Mouse (Mus musculus) heart, embryonic 16.5 days (tissue): ENCODE results near the gene Catsperg1. TPM values are rescaled to one million over a fixed set of nuclear protein-coding genes. Genes with fewer than 3 reads are reported as not detected.
A peak's percentile ranks its signal among the peaks of the same experiment; 100 is the strongest.

ENCODE experiments used
- ATAC-seq: fragments of 200-750 bp; cut with Nextera tagmentation; replicated peaks from 2 replicates; pipeline ENCODE4 v1.8.0; 2017; ENCODE audit warnings: moderate number of reproducible peaks; ENCODE audit not compliant: insufficient read depth, low FRiP score; ENCODE audit errors: extremely low read depth
- H3K27ac ChIP-seq: fragments of 300-500 bp; sonication (generic); 2 replicates; pipeline ENCODE4 v1.5.1; 2014; ENCODE audit warnings: mild to moderate bottlenecking, low read length, control low read depth, moderate library complexity
- H3K27me3 ChIP-seq: fragments of 300-500 bp; sonication (generic); 2 replicates; pipeline ENCODE4 v1.6.1; 2014; ENCODE audit warnings: low read length, mixed read lengths; ENCODE audit not compliant: control insufficient read depth, insufficient read depth
- H3K36me3 ChIP-seq: fragments of 300-500 bp; sonication (generic); 2 replicates; pipeline ENCODE4 v1.6.1; 2014; ENCODE audit not compliant: control insufficient read depth, insufficient read depth
- H3K4me1 ChIP-seq: fragments of 300-500 bp; sonication (generic); 2 replicates; pipeline ENCODE4 v1.6.1; 2014; ENCODE audit warnings: low read length, mixed read lengths; ENCODE audit not compliant: control insufficient read depth, insufficient read depth
- H3K4me2 ChIP-seq: fragments of 300-500 bp; sonication (generic); 2 replicates; pipeline ENCODE4 v1.6.1; 2014; ENCODE audit warnings: low read depth, mild to moderate bottlenecking, control low read depth, low read length
- H3K4me3 ChIP-seq: fragments of 300-500 bp; sonication (generic); 2 replicates; pipeline ENCODE4 v1.5.1; 2014; ENCODE audit warnings: mild to moderate bottlenecking, control low read depth, low read length
- H3K9ac ChIP-seq: fragments of 300-500 bp; sonication (generic); 2 replicates; pipeline ENCODE4 v1.6.1; 2014; ENCODE audit warnings: low read length, control low read depth
- H3K9me3 ChIP-seq: fragments of 300-500 bp; sonication (generic); replicated peaks from 2 replicates; pipeline ENCODE4 v1.6.1; 2016; ENCODE audit warnings: low read length; ENCODE audit not compliant: control insufficient read depth
- WGBS: fragments of 180-500 bp; shearing (Covaris S2); extraction: QIAGEN DNeasy Blood & Tissue Kit; methylation state at CpG from one replicate; pipeline ENCODE4 v1.1.7; 2014; 5-methylcytosine and 5-hydroxymethylcytosine counted together
- polyA plus RNA-seq: library from polyadenylated mRNA; unstranded; fragments of >200 nt; fragmentation: Nextera tagmentation; extraction: Ambion mirVana; gene quantifications from 2 replicates; pipeline ENCODE4 v1.2.1, GENCODE M21; 2015

Gene Catsperg1
- polyA plus RNA-seq, 1 experiment from 2014 or later: 0.09 TPM

- H3K4me3 ChIP-seq: peak overlapping the region; percentile 72
- 41% methylated on average over 5 of the region's 5 CpGs for WGBS
- no peak for ATAC-seq
- peak overlapping the region; percentile 66 for H3K4me2 ChIP-seq
- peaks cover 12% of the 10 kb centered on the region for H3K4me1 ChIP-seq
- no peaks in the 10 kb centered on the region for H3K9me3 ChIP-seq
- H3K9ac ChIP-seq: no peak overlapping the region
- peaks cover 1% of the 10 kb centered on the region; the same call in 1 of the 2 replicates for H3K36me3 ChIP-seq
- H3K27ac ChIP-seq: no peak overlapping the region; the same call in 1 of the 2 replicates
- no peaks in the 10 kb centered on the region for H3K27me3 ChIP-seq
These were observed 33.0 kb downstream of the Catsperg1 start for GRCm38 (mm10) chr7:29180854-29181236.

- no peaks in the 10 kb centered on the region for H3K9me3 ChIP-seq
- H3K27me3 ChIP-seq: no peaks in the 10 kb centered on the region
- peaks cover 12% of the 10 kb centered on the region for H3K4me1 ChIP-seq
- H3K36me3 ChIP-seq: peaks cover 7% of the 10 kb centered on the region
- H3K9ac ChIP-seq: peak within 1 kb of the TSS; percentile 86
- WGBS: under 1% methylated on average over 62 of the region's 62 CpGs
- ATAC-seq: peak; percentile 98
- peak within 1 kb of the TSS; percentile 72 for H3K4me3 ChIP-seq
- peak within 1 kb of the TSS; percentile 92 for H3K4me2 ChIP-seq
- peak within 1 kb of the TSS; percentile 58 for H3K27ac ChIP-seq
These were observed 33.6 kb downstream of the Catsperg1 start, which contains the start of gene Psmd8 for GRCm38 (mm10) chr7:29180077-29180853. Gene Psmd8 (minus strand): TSS chr7:29180701.

- no peaks in the 10 kb centered on the region for H3K27me3 ChIP-seq
- peaks cover 16% of the 10 kb centered on the region for H3K36me3 ChIP-seq
- peaks cover 12% of the 10 kb centered on the region for H3K4me1 ChIP-seq
- H3K27ac ChIP-seq: 0 out of 2 replicates have a peak overlapping the region, but pooled peaks have one; percentile 10
- peak overlapping the region; percentile 72 for H3K4me3 ChIP-seq
- H3K4me2 ChIP-seq: peak overlapping the region; percentile 92
- WGBS: 26% methylated on average over 7 of the region's 7 CpGs
- H3K9me3 ChIP-seq: no peaks in the 10 kb centered on the region
- H3K9ac ChIP-seq: peak overlapping the region; percentile 86
- no peak for ATAC-seq
These were observed 34.5 kb downstream of the Catsperg1 start for GRCm38 (mm10) chr7:29179323-29179722.

GRCm38 (mm10) chr7:29178106-29178505 lies 35.7 kb downstream of the Catsperg1 start:
- Histone ChIP-seq H3K27ac (no peak overlapping the region), H3K4me1 (peaks cover 12% of the 10 kb centered on the region), H3K4me3 (no peak overlapping the region), H3K27me3 (peaks cover 8% of the 10 kb centered on the region), H3K9me3 (no peaks in the 10 kb centered on the region), H3K36me3 (peaks cover 24% of the 10 kb centered on the region), H3K9ac (no peak overlapping the region), H3K4me2 (no peak overlapping the region)
- ATAC-seq: no peak
- 91% methylated on average over 4 of the region's 4 CpGs for WGBS

- Histone ChIP-seq H3K27me3 (peaks cover 37% of the 10 kb centered on the region), H3K4me2 (no peak overlapping the region)
- no peak for ATAC-seq
These were observed 41.3 kb downstream of the Catsperg1 start for GRCm38 (mm10) chr7:29172390-29173016.

GRCm38 (mm10) chr7:29171562-29172097 lies 42.2 kb downstream of the Catsperg1 start:
- Histone ChIP-seq H3K36me3 (peaks cover 27% of the 10 kb centered on the region), H3K4me3 (peak overlapping the region; percentile 58), H3K9me3 (no peaks in the 10 kb centered on the region), H3K9ac (peak overlapping the region; percentile 64), H3K4me1 (peaks cover 20% of the 10 kb centered on the region), H3K4me2 (peak overlapping the region; percentile 86), H3K27me3 (peaks cover 38% of the 10 kb centered on the region), H3K27ac (no peak overlapping the region)
- WGBS: 4% methylated on average over 34 of the region's 34 CpGs
- no peak for ATAC-seq

More at GRCm38 (mm10) chr7:29172390-29173016, 41.3 kb downstream of the Catsperg1 start:
- WGBS: 38% methylated on average over 32 of the region's 32 CpGs
- H3K9ac ChIP-seq: no peak overlapping the region
- peaks cover 20% of the 10 kb centered on the region for H3K4me1 ChIP-seq
- no peak overlapping the region for H3K27ac ChIP-seq
- H3K4me3 ChIP-seq: no peak overlapping the region
- H3K36me3 ChIP-seq: peaks cover 27% of the 10 kb centered on the region
- no peaks in the 10 kb centered on the region for H3K9me3 ChIP-seq

GRCm38 (mm10) chr7:29170755-29171561 lies 42.9 kb downstream of the Catsperg1 start:
- H3K4me2 ChIP-seq: peak overlapping the region; percentile 86
- H3K4me1 ChIP-seq: peaks cover 20% of the 10 kb centered on the region
- H3K27me3 ChIP-seq: peaks cover 38% of the 10 kb centered on the region
- H3K9ac ChIP-seq: peak overlapping the region; percentile 64
- WGBS: 2% methylated on average over 43 of the region's 43 CpGs
- peak overlapping the region; percentile 58 for H3K4me3 ChIP-seq
- peaks cover 27% of the 10 kb centered on the region for H3K36me3 ChIP-seq
- H3K27ac ChIP-seq: no peak overlapping the region
- H3K9me3 ChIP-seq: no peaks in the 10 kb centered on the region
- no peak for ATAC-seq

- H3K9ac ChIP-seq: peak within 1 kb of the TSS; percentile 72
- peaks cover 20% of the 10 kb centered on the region for H3K4me1 ChIP-seq
- H3K27ac ChIP-seq: peak within 1 kb of the TSS; percentile 72
- H3K27me3 ChIP-seq: peaks cover 38% of the 10 kb centered on the region
- no peaks in the 10 kb centered on the region for H3K9me3 ChIP-seq
- ATAC-seq: peak; percentile 53
- WGBS: 2% methylated on average over 30 of the region's 30 CpGs
- peaks cover 19% of the 10 kb centered on the region for H3K36me3 ChIP-seq
- peak within 1 kb of the TSS; percentile 58 for H3K4me3 ChIP-seq
- peak within 1 kb of the TSS; percentile 86 for H3K4me2 ChIP-seq
These were observed 43.6 kb downstream of the Catsperg1 start, which contains the start of the genes Ggn and Spred3 for GRCm38 (mm10) chr7:29170066-29170754. Gene Ggn (plus strand): TSS chr7:29170210. Gene Spred3 (minus strand): TSS chr7:29170411.
